ENCODE assay signal across 8 mouse cellular contexts in the genomic region with DNA sequence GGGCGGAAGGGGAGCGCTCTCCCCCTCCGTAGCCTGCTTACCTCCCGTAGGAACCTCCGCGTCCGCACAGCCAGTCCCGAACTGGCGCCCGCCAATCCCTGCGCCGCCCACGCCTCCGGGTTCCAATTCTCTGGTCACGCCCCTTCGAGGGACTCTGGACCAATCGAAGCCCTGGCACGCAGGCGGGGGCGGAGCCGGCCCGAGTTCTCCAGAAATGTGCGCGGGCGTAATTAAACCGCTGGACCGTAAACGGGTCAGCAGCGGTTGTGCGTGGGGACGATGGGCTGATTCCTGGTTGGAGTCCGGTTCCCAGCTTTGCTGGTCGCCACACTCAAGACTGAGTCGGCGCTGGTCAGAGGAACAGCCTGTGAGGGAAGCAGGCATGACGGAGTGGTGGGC. TPM values are rescaled to one million over a fixed set of nuclear protein-coding genes. Genes with fewer than 3 reads are reported as not detected.
A peak's percentile ranks its signal among the peaks of the same experiment; 100 is the strongest.
DNase-seq lines count a peak whose midpoint lies in the region; TF ChIP-seq lines count a peak whose summit lies in the region.

A gene (minus strand): TSS at position 117 of the 399 bp plus-strand sequence.

- TF ChIP-seq CTCF in cortical plate, adult 2 months (IDR thresholded peaks at IDR 0.05; ENCODE audit: extremely low read depth, insufficient read depth, low read length) = no peak
- TF ChIP-seq CTCF in left cerebral cortex, adult 2 months (IDR thresholded peaks at IDR 0.05) = no peak

- no peaks in the 10 kb centered on the region for H3K4me1 ChIP-seq in cortical plate, adult 2 months (ENCODE audit: control insufficient read depth, insufficient read depth, low read length)

- 1% methylated on average over 36 of the region's 36 CpGs for WGBS in macrophage (ENCODE audit: missing documents)

- 0 out of 2 replicates have a peak, but pooled peaks have one; percentile 32 for TF ChIP-seq POLR2A in cortical plate, adult 2 months (IDR thresholded peaks at IDR 0.05; ENCODE audit: extremely low read depth, insufficient read depth, low read length)

- H3K4me3 ChIP-seq in cortical plate, adult 2 months (ENCODE audit: insufficient read depth, low read length) = peak within 1 kb of the TSS; percentile 40
- peak within 1 kb of the TSS; percentile 50 for H3K4me3 ChIP-seq in left cerebral cortex, adult 2 months
- peak within 1 kb of the TSS; percentile 78 for H3K4me3 ChIP-seq in macrophage (ENCODE audit: inconsistent target)

- H3K27ac ChIP-seq in cortical plate, adult 2 months (ENCODE audit: insufficient read depth, low read length) = peak within 1 kb of the TSS; percentile 22; the same call in 1 of the 2 replicates
- H3K27ac ChIP-seq in left cerebral cortex, adult 2 months = peak within 1 kb of the TSS; percentile 52
- no peak within 1 kb of the TSS for H3K27ac ChIP-seq in macrophage

- DNase-seq in adipocyte (ENCODE audit: low spot score) = peak; percentile 92
- DNase-seq in gastrocnemius, adult 8-10 months (ENCODE audit: low spot score in 2 of 2) = peak; percentile 94 to 95
- peak; percentile 66 for DNase-seq in hindlimb bud, embryonic 11.5 days (ENCODE audit: extremely low spot score, low read depth, low spot score)
- DNase-seq in left cerebral cortex, adult 2 months (ENCODE audit: extremely low spot score in 1 of 2, low spot score in 2 of 2) = peak; percentile 80 to 84
- peak; percentile 64 for DNase-seq in retina, postnatal 7 days (ENCODE audit: low read depth, low spot score)
- DNase-seq in urinary bladder, adult 18-20 months (ENCODE audit: low spot score in 2 of 2) = peak; percentile 93 to 94

- intact Hi-C loops in left cerebral cortex, adult 2 months (cut with DNase I) = no loop called here

- H3K79me2 ChIP-seq in macrophage (ENCODE audit: inconsistent target) = no peaks in the 10 kb centered on the region; the same call in 1 of the 2 replicates

- H3K36me3 ChIP-seq in macrophage (ENCODE audit: inconsistent target) = no peaks in the 10 kb centered on the region

RNA-seq across cellular contexts. Expression of the gene that starts here (rescaled TPM):
- 1.6 and 1.8 TPM in 2 replicates for polyA plus RNA-seq in cortical plate, adult 2 months (2012; rRNA removed)
- 1 to 10 TPM; 4.7 to 7.9 (median 6.4) TPM for total RNA-seq in gastrocnemius, adult 8-10 months (2022)
- 1 to 10 TPM; 2.3 to 2.5 TPM for total RNA-seq in left cerebral cortex, adult 2 months (2021)
- total RNA-seq in macrophage (2018; cell fraction: chromatin; rRNA removed) = 10 to 100 TPM in 1 of 26 experiments, 1 to 10 TPM in 5, under 1 TPM in 13, not detected in 7; 0.13 to 10.0 (median 0.37) TPM
- 1 to 10 TPM in 1 of 26 experiments, under 1 TPM in 25; 0.03 to 3.5 (median 0.13) TPM for total RNA-seq in macrophage (2018; cell fraction: cytosol; rRNA removed)
- 1 to 10 TPM in 3 of 26 experiments, under 1 TPM in 13, not detected in 10; 0.06 to 7.4 (median 0.21) TPM for total RNA-seq in macrophage (2018; cell fraction: nucleus; rRNA removed)
- polyA plus RNA-seq in macrophage (2018) = 0.14 to 0.42 TPM (median 0.19 TPM) in 3 replicates
